Mouse (Mus musculus) midbrain, postnatal 0 days (tissue): ENCODE measurements around the gene Cnot1. TPM values are rescaled to one million over a fixed set of nuclear protein-coding genes. Genes with fewer than 3 reads are reported as not detected.

Experiments
- ATAC-seq: fragments of 200-750 bp; cut with Nextera tagmentation; 2 replicates; pipeline ENCODE4 v1.8.0; 2017; ENCODE audit warnings: moderate number of reproducible peaks, mild to moderate bottlenecking, moderate TSS enrichment, moderate library complexity; ENCODE audit not compliant: low FRiP score
- DNase-seq: peaks from one replicate; pipeline ENCODE4 v3.0.0-alpha.2; 2015; ENCODE audit warnings: low spot score
- H3K27ac ChIP-seq: fragments of 300-500 bp; sonication (generic); 2 replicates; pipeline ENCODE4 v1.5.1; 2014; ENCODE audit warnings: low read depth, mild to moderate bottlenecking, low read length, mixed read lengths
- H3K27me3 ChIP-seq: fragments of 300-500 bp; sonication (generic); 2 replicates; pipeline ENCODE4 v1.6.1; 2014; ENCODE audit warnings: low read length, control low read depth, mixed read lengths; ENCODE audit not compliant: insufficient read depth
- H3K36me3 ChIP-seq: fragments of 300-500 bp; sonication (generic); 2 replicates; pipeline ENCODE4 v1.6.1; 2014; ENCODE audit warnings: low read length, control low read depth, mixed read lengths; ENCODE audit not compliant: insufficient read depth
- H3K4me1 ChIP-seq: fragments of 300-500 bp; sonication (generic); 2 replicates; pipeline ENCODE4 v1.6.1; 2014; ENCODE audit warnings: mild to moderate bottlenecking, control low read depth, antibody characterized with exemption, low read length, mixed read lengths; ENCODE audit not compliant: insufficient read depth
- H3K4me2 ChIP-seq: fragments of 300-500 bp; sonication (generic); 2 replicates; pipeline ENCODE4 v1.6.1; 2014; ENCODE audit warnings: low read depth, mild to moderate bottlenecking, low read length, mixed read lengths; ENCODE audit not compliant: poor library complexity, severe bottlenecking
- H3K4me3 ChIP-seq: fragments of 300-500 bp; sonication (generic); 2 replicates; pipeline ENCODE4 v1.5.1; 2014; ENCODE audit warnings: low read depth, mild to moderate bottlenecking, low read length, moderate library complexity
- H3K9ac ChIP-seq: fragments of 300-500 bp; sonication (generic); replicated peaks from 2 replicates; pipeline ENCODE4 v1.6.1; 2014; ENCODE audit warnings: mild to moderate bottlenecking, low read length, moderate library complexity, mixed read lengths; ENCODE audit not compliant: poor library complexity, severe bottlenecking
- H3K9me3 ChIP-seq: fragments of 300-500 bp; sonication (generic); 2 replicates; pipeline ENCODE4 v1.6.1; 2016; ENCODE audit warnings: low read length, control low read depth
- CTCF ChIP-seq: IDR thresholded peaks from 2 replicates; pipeline ENCODE4 v1.5.1; 2016; ENCODE audit warnings: antibody characterized with exemption, mild to moderate bottlenecking
- WGBS: fragments of 180-500 bp; shearing (Covaris S2); extraction: QIAGEN DNeasy Blood & Tissue Kit; methylation state at CpG from one replicate; pipeline ENCODE4 v1.1.7; 2014; 5-methylcytosine and 5-hydroxymethylcytosine counted together
- polyA plus RNA-seq: library from polyadenylated mRNA; unstranded; fragments of >200 nt; fragmentation: Nextera tagmentation; extraction: Ambion mirVana; gene quantifications from 2 replicates; pipeline ENCODE4 v1.2.1, GENCODE M21; 2015
- total RNA-seq: library from RNA; depleted of rRNA; stranded (reverse); fragments of >200 nt; gene quantifications from 2 replicates; pipeline ENCODE4 v1.2.3, GENCODE M21; 2014

Gene Cnot1
- total and polyA plus RNA-seq, 2 experiments from 2014 or later, result 26.9 to 177 TPM

GRCm38 (mm10) chr8:95711029-95711428 is 96.2 kb downstream of the Cnot1 start:
- no peak overlapping the region for H3K4me3 ChIP-seq
- no peak overlapping the region for H3K4me2 ChIP-seq
- 87% methylated on average over 3 of the region's 3 CpGs for WGBS
- no peaks in the 10 kb centered on the region for H3K9me3 ChIP-seq
- H3K27me3 ChIP-seq, result no peaks in the 10 kb centered on the region
- H3K4me1 ChIP-seq, result no peaks in the 10 kb centered on the region
- ATAC-seq, result no peak
- H3K36me3 ChIP-seq, result peaks cover 73% of the 10 kb centered on the region
- DNase-seq, result no peak
- TF ChIP-seq CTCF, result no peak
- no peak overlapping the region for H3K9ac ChIP-seq
- H3K27ac ChIP-seq, result no peak overlapping the region

- H3K4me1 ChIP-seq, result peaks cover 5% of the 10 kb centered on the region; the same call in 1 of the 2 replicates
- no peak for DNase-seq
- no peak overlapping the region for H3K9ac ChIP-seq
- peaks cover 74% of the 10 kb centered on the region for H3K36me3 ChIP-seq
- ATAC-seq, result no peak
- H3K27me3 ChIP-seq, result no peaks in the 10 kb centered on the region
- WGBS, result 80% methylated on average over 7 of the region's 7 CpGs
- no peaks in the 10 kb centered on the region for H3K9me3 ChIP-seq
- no peak for TF ChIP-seq CTCF
- H3K4me2 ChIP-seq, result no peak overlapping the region
- H3K27ac ChIP-seq, result no peak overlapping the region
- no peak overlapping the region for H3K4me3 ChIP-seq
Observed at GRCm38 (mm10) chr8:95709579-95709978, 97.7 kb downstream of the Cnot1 start.

GRCm38 (mm10) chr8:95704538-95704937 is 102.7 kb downstream of the Cnot1 start:
- Histone ChIP-seq H3K27ac (peak overlapping the region; percentile 90; the same call in 1 of the 2 replicates), H3K4me2 (peak overlapping the region; percentile 64), H3K4me1 (peaks cover 27% of the 10 kb centered on the region), H3K36me3 (peaks cover 35% of the 10 kb centered on the region), H3K9ac (peak overlapping the region; percentile 92), H3K9me3 (no peaks in the 10 kb centered on the region), H3K4me3 (peak overlapping the region; percentile 77), H3K27me3 (no peaks in the 10 kb centered on the region)
- DNase-seq (no peak), ATAC-seq (no peak)
- WGBS, result 96% methylated on average over 3 of the region's 3 CpGs
- no peak for TF ChIP-seq CTCF

- peak; percentile 52 for ATAC-seq
- H3K4me3 ChIP-seq, result peak overlapping the region; percentile 77
- H3K4me2 ChIP-seq, result peak overlapping the region; percentile 64
- H3K36me3 ChIP-seq, result peaks cover 26% of the 10 kb centered on the region
- H3K27me3 ChIP-seq, result no peaks in the 10 kb centered on the region
- peak overlapping the region; percentile 90 for H3K27ac ChIP-seq
- peak; percentile 8; the same call in 1 of the 2 replicates for TF ChIP-seq CTCF
- WGBS, result under 1% methylated on average over 15 of the region's 15 CpGs
- peaks cover 28% of the 10 kb centered on the region for H3K4me1 ChIP-seq
- peak overlapping the region; percentile 92 for H3K9ac ChIP-seq
- no peaks in the 10 kb centered on the region for H3K9me3 ChIP-seq
- DNase-seq, result peak; percentile 92
Observed at GRCm38 (mm10) chr8:95703461-95704260, 103.6 kb downstream of the Cnot1 start.

- Histone ChIP-seq H3K9ac (peak overlapping the region; percentile 92), H3K4me3 (peak overlapping the region; percentile 77), H3K27ac (peak overlapping the region; percentile 90), H3K4me1 (peaks cover 28% of the 10 kb centered on the region), H3K4me2 (peak overlapping the region; percentile 64), H3K9me3 (no peaks in the 10 kb centered on the region), H3K27me3 (no peaks in the 10 kb centered on the region), H3K36me3 (peaks cover 18% of the 10 kb centered on the region)
- DNase-seq, result peak; percentile 97
- peak; percentile 92 for ATAC-seq
- peak; percentile 24; the same call in 1 of the 2 replicates for TF ChIP-seq CTCF
- 2% methylated on average over 34 of the region's 34 CpGs for WGBS
Observed at GRCm38 (mm10) chr8:95702480-95703446, 104.5 kb downstream of the Cnot1 start.
